Mouse (Mus musculus) MEL (cell line): ENCODE measurements around the gene Gfra4. TPM values are rescaled to one million over a fixed set of nuclear protein-coding genes. Genes with fewer than 3 reads are reported as not detected.

Experiments used
- DNase-seq: peaks from one replicate; pipeline ENCODE4 v3.0.0; 2011; ENCODE audit warnings: low read depth, low spot score
- H3K27ac ChIP-seq: 2 replicates; pipeline ENCODE4 v1.5.1; 2012; ENCODE audit warnings: low read depth, mild to moderate bottlenecking, control low read depth, low read length, moderate library complexity; ENCODE audit not compliant: control insufficient read depth
- H3K27me3 ChIP-seq, 2 experiments: fragments of 150-350 bp in 1 of 2; sonication (generic) in 1 of 2; 2 replicates each; pipeline ENCODE4 v1.6.1; 2012; ENCODE audit warnings: low read length in 2 of 2, mild to moderate bottlenecking in 2 of 2, improper control_type of control experiment in 1 of 2, moderate library complexity in 1 of 2; ENCODE audit not compliant: insufficient read depth in 2 of 2, control insufficient read depth in 1 of 2
- H3K36me3 ChIP-seq, 2 experiments: 2 replicates each; pipeline ENCODE4 v1.6.1; 2012 to 2014; ENCODE audit warnings: low read length in 2 of 2, improper control_type of control experiment in 1 of 2, inconsistent platforms in 1 of 2, mild to moderate bottlenecking in 1 of 2; ENCODE audit not compliant: insufficient read depth in 2 of 2, control insufficient read depth in 1 of 2
- H3K4me1 ChIP-seq, 2 experiments: fragments of 150-350 bp in 1 of 2; sonication (generic) in 1 of 2; 2 replicates each; pipeline ENCODE4 v1.6.1; 2012; ENCODE audit warnings: low read length in 2 of 2, improper control_type of control experiment in 1 of 2, mild to moderate bottlenecking in 1 of 2; ENCODE audit not compliant: insufficient read depth in 2 of 2, control insufficient read depth in 1 of 2
- H3K4me3 ChIP-seq, 2 experiments: fragments of 150-350 bp in 1 of 2; sonication (generic) in 1 of 2; 2 replicates each; pipeline ENCODE4 v1.5.1; 2012; ENCODE audit warnings: low read depth in 2 of 2, low read length in 2 of 2, mild to moderate bottlenecking in 2 of 2, moderate library complexity in 2 of 2, control low read depth in 1 of 2, improper control_type of control experiment in 1 of 2; ENCODE audit not compliant: control insufficient read depth in 1 of 2, insufficient read depth in 1 of 2
- H3K79me2 ChIP-seq: 2 replicates; pipeline ENCODE4 v1.6.1; 2012; ENCODE audit warnings: mild to moderate bottlenecking, low read length, moderate library complexity; ENCODE audit not compliant: control insufficient read depth, poor library complexity, insufficient read depth
- H3K9ac ChIP-seq: 2 replicates; pipeline ENCODE4 v1.6.1; 2012; ENCODE audit warnings: low read depth, mild to moderate bottlenecking, control low read depth, low read length, moderate library complexity; ENCODE audit not compliant: control insufficient read depth, poor library complexity, severe bottlenecking
- H3K9me3 ChIP-seq: fragments of 150-350 bp; sonication (generic); replicated peaks from 2 replicates; pipeline ENCODE4 v1.6.1; 2012; ENCODE audit warnings: mild to moderate bottlenecking, low read length, improper control_type of control experiment, moderate library complexity; ENCODE audit not compliant: insufficient read depth
- CHD1 ChIP-seq: IDR thresholded peaks from 2 replicates; pipeline ENCODE4 v1.6.1; 2012; ENCODE audit warnings: low read depth, mild to moderate bottlenecking, inconsistent platforms, low read length, improper control_type of control experiment
- CHD2 ChIP-seq: IDR thresholded peaks from 2 replicates; pipeline ENCODE4 v1.6.1; 2011; ENCODE audit warnings: low read length, improper control_type of control experiment
- CTCF ChIP-seq, 3 experiments: IDR thresholded peaks in 2 of 3; conservative IDR thresholded peaks in 1 of 3; 2 replicates each; pipeline ENCODE4 v1.5.1; 2011 to 2012; ENCODE audit warnings: low read length in 3 of 3, low read depth in 2 of 3, mild to moderate bottlenecking in 2 of 3, improper control_type of control experiment in 1 of 3, inconsistent platforms in 1 of 3, mixed read lengths in 1 of 3, moderate library complexity in 1 of 3; ENCODE audit not compliant: control insufficient read depth in 1 of 3, insufficient read depth in 1 of 3, poor library complexity in 1 of 3, severe bottlenecking in 1 of 3
- E2F4 ChIP-seq: IDR thresholded peaks from 2 replicates; pipeline ENCODE4 v1.6.1; 2011; ENCODE audit warnings: low read depth, low read length, improper control_type of control experiment, borderline replicate concordance
- ELF1 ChIP-seq: IDR thresholded peaks from 2 replicates; pipeline ENCODE4 v1.6.1; 2014; ENCODE audit warnings: low read depth, mild to moderate bottlenecking, inconsistent platforms, low read length, improper control_type of control experiment, moderate library complexity
- EP300 ChIP-seq, 2 experiments: IDR thresholded peaks; 2 replicates each; pipeline ENCODE4 v1.6.1; 2011; ENCODE audit warnings: improper control_type of control experiment in 2 of 2, low read length in 2 of 2, low read depth in 1 of 2, mild to moderate bottlenecking in 1 of 2
- GABPA ChIP-seq: IDR thresholded peaks from 2 replicates; pipeline ENCODE4 v1.6.1; 2012; ENCODE audit warnings: low read depth, mild to moderate bottlenecking, inconsistent platforms, low read length, improper control_type of control experiment, moderate library complexity
- GATA1 ChIP-seq: IDR thresholded peaks from 2 replicates; pipeline ENCODE4 v1.6.1; 2011; ENCODE audit warnings: low read depth, low read length, improper control_type of control experiment
- HCFC1 ChIP-seq: IDR thresholded peaks from 2 replicates; pipeline ENCODE4 v1.6.1; 2012; ENCODE audit warnings: low read depth, mild to moderate bottlenecking, inconsistent platforms, low read length, improper control_type of control experiment, moderate library complexity
- MAZ ChIP-seq: IDR thresholded peaks from 2 replicates; pipeline ENCODE4 v1.6.1; 2012; ENCODE audit warnings: low read depth, mild to moderate bottlenecking, inconsistent platforms, low read length, improper control_type of control experiment
- MXI1 ChIP-seq: IDR thresholded peaks from 2 replicates; pipeline ENCODE4 v1.6.1; 2011; ENCODE audit warnings: mild to moderate bottlenecking, low read depth, low read length, improper control_type of control experiment
- MYB ChIP-seq: IDR thresholded peaks from 2 replicates; pipeline ENCODE4 v1.6.1; 2011; ENCODE audit warnings: mild to moderate bottlenecking, low read depth, low read length, improper control_type of control experiment
- NELFE ChIP-seq: IDR thresholded peaks from 2 replicates; pipeline ENCODE4 v1.6.1; 2011; ENCODE audit warnings: low read depth, low read length, improper control_type of control experiment
- NRF1 ChIP-seq: IDR thresholded peaks from 2 replicates; pipeline ENCODE4 v1.6.1; 2014; ENCODE audit warnings: low read depth, mild to moderate bottlenecking, inconsistent platforms, low read length, improper control_type of control experiment, moderate library complexity; ENCODE audit not compliant: poor library complexity, insufficient read depth, severe bottlenecking
- POLR2A ChIP-seq, 2 experiments: IDR thresholded peaks; 2 replicates each; pipeline ENCODE4 v1.6.1; 2011 to 2012; ENCODE audit warnings: low read length in 2 of 2, mild to moderate bottlenecking in 2 of 2, control low read depth in 1 of 2, improper control_type of control experiment in 1 of 2, low read depth in 1 of 2, moderate library complexity in 1 of 2; ENCODE audit not compliant: control insufficient read depth in 1 of 2, insufficient read depth in 1 of 2, poor library complexity in 1 of 2
- POLR2AphosphoS2 ChIP-seq: IDR thresholded peaks from 2 replicates; pipeline ENCODE4 v1.6.1; 2011; ENCODE audit warnings: low read length, improper control_type of control experiment
- POLR2AphosphoS5 ChIP-seq: IDR thresholded peaks from 2 replicates; pipeline ENCODE4 v1.6.1; 2012; ENCODE audit warnings: low read depth, borderline replicate concordance, mild to moderate bottlenecking, inconsistent platforms, low read length, moderate library complexity, mixed read lengths
- SIN3A ChIP-seq: IDR thresholded peaks from 2 replicates; pipeline ENCODE4 v1.6.1; 2012; ENCODE audit warnings: low read length, improper control_type of control experiment, inconsistent platforms
- SMC3 ChIP-seq: IDR thresholded peaks from 2 replicates; pipeline ENCODE4 v1.6.1; 2011; ENCODE audit warnings: low read depth, low read length, improper control_type of control experiment
- TAL1 ChIP-seq: IDR thresholded peaks from 2 replicates; pipeline ENCODE4 v1.6.1; 2012; ENCODE audit warnings: mild to moderate bottlenecking, inconsistent platforms, low read length, moderate library complexity, mixed read lengths
- TBP ChIP-seq: IDR thresholded peaks from 2 replicates; pipeline ENCODE4 v1.8.0; 2011; ENCODE audit warnings: low read depth, low read length, improper control_type of control experiment
- USF1 ChIP-seq: IDR thresholded peaks from 2 replicates; pipeline ENCODE4 v1.6.1; 2014; ENCODE audit warnings: low read depth, mild to moderate bottlenecking, inconsistent platforms, low read length, improper control_type of control experiment, moderate library complexity
- USF2 ChIP-seq, 2 experiments: IDR thresholded peaks; 2 replicates each; pipeline ENCODE4 v1.6.1; 2011 to 2012; ENCODE audit warnings: improper control_type of control experiment in 2 of 2, low read length in 2 of 2, borderline replicate concordance in 1 of 2, inconsistent platforms in 1 of 2, low read depth in 1 of 2, mild to moderate bottlenecking in 1 of 2; ENCODE audit not compliant: insufficient read depth in 1 of 2
- ZC3H11A ChIP-seq: IDR thresholded peaks from 2 replicates; pipeline ENCODE4 v1.6.1; 2012; ENCODE audit warnings: low read depth, mild to moderate bottlenecking, inconsistent platforms, low read length, improper control_type of control experiment
- ZKSCAN1 ChIP-seq: IDR thresholded peaks from 2 replicates; pipeline ENCODE4 v1.6.1; 2012; ENCODE audit warnings: low read depth, mild to moderate bottlenecking, inconsistent platforms, low read length, improper control_type of control experiment, moderate library complexity
- polyA plus RNA-seq, 2 experiments: library from polyadenylated mRNA; stranded (reverse) in 1 of 2; unstranded in 1 of 2; fragments of >175 nt in 1 of 2; fragments of >200 nt in 1 of 2; gene quantifications; 2 replicates each; pipeline versions ENCODE4 v1.2.1 to v1.2.4; 2012; ENCODE audit warnings: low replicate concordance in 2 of 2, low read depth in 1 of 2; ENCODE audit not compliant: insufficient read length in 2 of 2, insufficient read depth in 1 of 2, missing spikeins in 1 of 2
- total RNA-seq: library from RNA; depleted of rRNA; stranded (reverse); fragments of 300-350 nt; gene quantifications from 2 replicates; pipeline ENCODE4 v1.2.3, GENCODE M21; 2012; rRNA removed

Gene Gfra4
- total RNA-seq (0.10 TPM in 1 of 2 replicates, not detected in the other), polyA plus RNA-seq (not detected)

- Histone ChIP-seq H3K36me3 (peaks cover 0 to 13% of the 10 kb centered on the region in 2 experiments; a peak in 2 of 4 replicates), H3K9ac (no peak within 1 kb of the TSS), H3K4me3 (no peak within 1 kb of the TSS), H3K4me1 (peaks cover 11 to 13% of the 10 kb centered on the region in 2 experiments), H3K9me3 (no peaks in the 10 kb centered on the region), H3K27me3 (no peaks in the 10 kb centered on the region), H3K27ac (no peak within 1 kb of the TSS), H3K79me2 (no peaks in the 10 kb centered on the region)
- no peak for DNase-seq
- no peak for TF ChIP-seq GATA1
- TF ChIP-seq POLR2A (IDR thresholded peaks at IDR 0.05; ENCODE audit: control insufficient read depth in 1 of 2, insufficient read depth in 1 of 2, low read depth in 1 of 2, low read length in 2 of 2, poor library complexity in 1 of 2) = no peak
- TF ChIP-seq USF2 (IDR thresholded peaks at IDR 0.05; ENCODE audit: borderline replicate concordance in 1 of 2, insufficient read depth in 1 of 2, low read depth in 1 of 2, low read length in 2 of 2) = no peak
- TF ChIP-seq GABPA = no peak
- no peak for TF ChIP-seq ELF1
- TF ChIP-seq TAL1 = no peak
- TF ChIP-seq TBP = no peak
- TF ChIP-seq MXI1 = no peak
- TF ChIP-seq NRF1 = no peak
- no peak for TF ChIP-seq POLR2AphosphoS2
- TF ChIP-seq ZKSCAN1 = no peak
- no peak for TF ChIP-seq CHD1
- TF ChIP-seq NELFE = no peak
- TF ChIP-seq E2F4 = no peak
- TF ChIP-seq ZC3H11A = no peak
- no peak for TF ChIP-seq HCFC1
- TF ChIP-seq MYB = no peak
- no peak for TF ChIP-seq CTCF (IDR thresholded peaks at IDR 0.05 in 2 of 3, conservative IDR thresholded peaks at IDR 0.05 in 1 of 3; ENCODE audit: control insufficient read depth in 1 of 3, insufficient read depth in 1 of 3, low read depth in 2 of 3, low read length in 3 of 3, poor library complexity in 1 of 3, severe bottlenecking in 1 of 3)
Measured at GRCm38 (mm10) chr2:131042988-131043387, at the start of gene Gfra4. TSS of gene Gfra4 (minus strand) at chr2:131043088.

- no peak for TF ChIP-seq POLR2AphosphoS5
- no peak for TF ChIP-seq CHD1
- no peak for TF ChIP-seq MAZ
- TF ChIP-seq GABPA = no peak
- TF ChIP-seq POLR2A (IDR thresholded peaks at IDR 0.05; ENCODE audit: control insufficient read depth in 1 of 2, insufficient read depth in 1 of 2, low read depth in 1 of 2, low read length in 2 of 2, poor library complexity in 1 of 2) = no peak
- no peak for TF ChIP-seq SMC3
- TF ChIP-seq EP300 (IDR thresholded peaks at IDR 0.05; ENCODE audit: low read depth in 1 of 2, low read length in 2 of 2) = no peak
- TF ChIP-seq CHD2 = no peak
- no peak for TF ChIP-seq HCFC1
- TF ChIP-seq MXI1 = no peak
- no peak for TF ChIP-seq SIN3A
- TF ChIP-seq USF1 = no peak
- no peak overlapping the region for H3K27ac ChIP-seq
- peaks cover 0 to 5% of the 10 kb centered on the region in 2 experiments; a peak in 3 of 4 replicates for H3K4me1 ChIP-seq
- no peak overlapping the region for H3K9ac ChIP-seq
- no peaks in the 10 kb centered on the region for H3K27me3 ChIP-seq
- no peak overlapping the region for H3K4me3 ChIP-seq
- H3K79me2 ChIP-seq = no peaks in the 10 kb centered on the region
- peaks cover 0 to 2% of the 10 kb centered on the region in 2 experiments; a peak in 2 of 4 replicates for H3K36me3 ChIP-seq
- DNase-seq = no peak
- no peaks in the 10 kb centered on the region for H3K9me3 ChIP-seq
Measured at GRCm38 (mm10) chr2:131090852-131091251, 48.0 kb upstream of the Gfra4 start.
